Mouse (Mus musculus): ENCODE data around the gene Lrg1. TPM values are rescaled to one million over a fixed set of nuclear protein-coding genes. Genes with fewer than 3 reads are reported as not detected.

Lrg1 gene
- 1.4 and 1.8 TPM in 2 replicates for polyA plus RNA-seq (2015; fragmentation: Nextera tagmentation; extraction: Ambion mirVana)

DNA sequence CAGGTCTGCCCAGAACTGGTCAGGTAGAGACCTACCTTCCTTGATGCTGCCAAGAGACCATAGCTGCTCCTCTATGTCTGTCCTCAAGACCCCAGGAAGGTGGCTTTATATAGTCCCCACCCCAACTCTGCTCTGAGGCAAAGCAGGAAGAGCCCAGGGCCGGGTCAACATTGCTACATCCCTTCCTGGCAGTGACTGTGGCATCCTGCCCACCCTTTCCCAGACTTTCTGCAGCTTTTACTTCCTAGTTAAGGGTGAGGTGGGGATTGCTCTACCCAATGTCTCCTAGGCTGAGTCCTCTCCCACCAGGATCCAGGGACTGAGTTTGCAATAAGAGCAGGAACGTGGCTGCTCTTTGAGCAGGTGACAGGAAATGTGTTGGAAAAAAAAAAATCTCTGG, at the start of gene Lrg1:
Gene Lrg1 (minus strand): TSS at position 176 of the 400 bp plus-strand sequence.
- H3K36me3 ChIP-seq, result no peaks in the 10 kb centered on the region
- peaks cover 75% of the 10 kb centered on the region for H3K27me3 ChIP-seq
- WGBS, result 53% methylated on average over 2 of the region's 2 CpGs
- no peak within 1 kb of the TSS for H3K27ac ChIP-seq (replicated peaks)
- peaks cover 28% of the 10 kb centered on the region for H3K4me1 ChIP-seq
- H3K9me3 ChIP-seq (replicated peaks), result peaks cover 10% of the 10 kb centered on the region
- H3K9ac ChIP-seq, result no peak within 1 kb of the TSS
- ATAC-seq (ENCODE audit: insufficient number of reproducible peaks, low FRiP score, low TSS enrichment, low read depth), result no peak
- H3K4me2 ChIP-seq (replicated peaks), result no peak within 1 kb of the TSS
- H3K4me3 ChIP-seq (replicated peaks), result no peak within 1 kb of the TSS

GRCm38 (mm10) chr17:56171456-56171855, 49.7 kb upstream of the Lrg1 start:
- H3K9me3 ChIP-seq (replicated peaks), result no peaks in the 10 kb centered on the region
- no peak overlapping the region for H3K4me2 ChIP-seq (replicated peaks)
- H3K4me3 ChIP-seq (replicated peaks), result no peak overlapping the region
- peaks cover 15% of the 10 kb centered on the region for H3K36me3 ChIP-seq
- no peak overlapping the region for H3K9ac ChIP-seq
- WGBS, result 77% methylated on average over 9 of the region's 9 CpGs
- no peaks in the 10 kb centered on the region for H3K27me3 ChIP-seq
- ATAC-seq (ENCODE audit: insufficient number of reproducible peaks, low FRiP score, low TSS enrichment, low read depth), result no peak
- H3K4me1 ChIP-seq, result peaks cover 8% of the 10 kb centered on the region; the same call in 1 of the 2 replicates
- no peak overlapping the region for H3K27ac ChIP-seq (replicated peaks)

- no peak for ATAC-seq (ENCODE audit: insufficient number of reproducible peaks, low FRiP score, low TSS enrichment, low read depth)
- no peak overlapping the region for H3K27ac ChIP-seq (replicated peaks)
Observed at GRCm38 (mm10) chr17:56170636-56171035, 48.8 kb upstream of the Lrg1 start.

GRCm38 (mm10) chr17:56169830-56170229, 48.0 kb upstream of the Lrg1 start:
- H3K4me3 ChIP-seq (replicated peaks), result no peak overlapping the region
- no peaks in the 10 kb centered on the region for H3K9me3 ChIP-seq (replicated peaks)
- H3K4me1 ChIP-seq, result peaks cover 8% of the 10 kb centered on the region; the same call in 1 of the 2 replicates
- WGBS, result 50% methylated on average over 6 of the region's 6 CpGs
- H3K27ac ChIP-seq (replicated peaks), result peak overlapping the region; percentile 36; the same call in 1 of the 2 replicates
- ATAC-seq (ENCODE audit: insufficient number of reproducible peaks, low FRiP score, low TSS enrichment, low read depth), result 0 out of 2 replicates have a peak, but pooled peaks have one; percentile 24
- no peak overlapping the region for H3K4me2 ChIP-seq (replicated peaks)
- peaks cover 4% of the 10 kb centered on the region; the same call in 1 of the 2 replicates for H3K36me3 ChIP-seq
- no peaks in the 10 kb centered on the region for H3K27me3 ChIP-seq
- H3K9ac ChIP-seq, result no peak overlapping the region

More at GRCm38 (mm10) chr17:56170636-56171035, 48.8 kb upstream of the Lrg1 start:
- Histone ChIP-seq H3K4me2 (replicated peaks) (no peak overlapping the region), H3K9ac (no peak overlapping the region), H3K9me3 (replicated peaks) (no peaks in the 10 kb centered on the region), H3K27me3 (no peaks in the 10 kb centered on the region), H3K36me3 (peaks cover 11% of the 10 kb centered on the region; the same call in 1 of the 2 replicates), H3K4me3 (replicated peaks) (no peak overlapping the region), H3K4me1 (peaks cover 8% of the 10 kb centered on the region; the same call in 1 of the 2 replicates)
- WGBS, result 36% methylated on average over 10 of the region's 10 CpGs

GRCm38 (mm10) chr17:56165671-56166070, 43.9 kb upstream of the Lrg1 start:
- WGBS, result 67% methylated on average over 11 of the region's 11 CpGs
- H3K27me3 ChIP-seq, result no peaks in the 10 kb centered on the region
- no peak overlapping the region for H3K27ac ChIP-seq (replicated peaks)
- H3K9me3 ChIP-seq (replicated peaks), result no peaks in the 10 kb centered on the region
- peaks cover 29% of the 10 kb centered on the region for H3K4me1 ChIP-seq
- H3K4me2 ChIP-seq (replicated peaks), result no peak overlapping the region
- H3K36me3 ChIP-seq, result no peaks in the 10 kb centered on the region
- H3K4me3 ChIP-seq (replicated peaks), result no peak overlapping the region
- ATAC-seq (ENCODE audit: insufficient number of reproducible peaks, low FRiP score, low TSS enrichment, low read depth), result no peak
- H3K9ac ChIP-seq, result no peak overlapping the region

- no peaks in the 10 kb centered on the region for H3K27me3 ChIP-seq
- H3K9ac ChIP-seq, result no peak overlapping the region
- ATAC-seq (ENCODE audit: insufficient number of reproducible peaks, low FRiP score, low TSS enrichment, low read depth), result no peak
- H3K4me2 ChIP-seq (replicated peaks), result no peak overlapping the region
- H3K4me3 ChIP-seq (replicated peaks), result no peak overlapping the region
- no peaks in the 10 kb centered on the region for H3K36me3 ChIP-seq
- WGBS, result 78% methylated on average over 3 of the region's 3 CpGs
- no peaks in the 10 kb centered on the region for H3K9me3 ChIP-seq (replicated peaks)
- H3K4me1 ChIP-seq, result peaks cover 25% of the 10 kb centered on the region
- no peak overlapping the region for H3K27ac ChIP-seq (replicated peaks)
Observed at GRCm38 (mm10) chr17:56164510-56164909, 42.7 kb upstream of the Lrg1 start.

- no peaks in the 10 kb centered on the region for H3K9me3 ChIP-seq (replicated peaks)
- H3K9ac ChIP-seq, result no peak overlapping the region
- H3K27me3 ChIP-seq, result peaks cover 4% of the 10 kb centered on the region; the same call in 1 of the 2 replicates
- H3K4me3 ChIP-seq (replicated peaks), result peak overlapping the region; percentile 55; the same call in 1 of the 2 replicates
- WGBS, result 67% methylated on average over 6 of the region's 6 CpGs
- peak overlapping the region; percentile 83 for H3K4me2 ChIP-seq (replicated peaks)
- no peak overlapping the region; the same call in 1 of the 2 replicates for H3K27ac ChIP-seq (replicated peaks)
- no peak for ATAC-seq (ENCODE audit: insufficient number of reproducible peaks, low FRiP score, low TSS enrichment, low read depth)
- H3K4me1 ChIP-seq, result peaks cover 25% of the 10 kb centered on the region
- H3K36me3 ChIP-seq, result no peaks in the 10 kb centered on the region
Observed at GRCm38 (mm10) chr17:56163523-56164102, 41.8 kb upstream of the Lrg1 start.

GRCm38 (mm10) chr17:56162231-56162774, 40.5 kb upstream of the Lrg1 start, which contains the start of gene Tnfaip8l1:
Tnfaip8l1 (plus strand) TSS chr17:56162477.
- under 1% methylated on average over 30 of the region's 30 CpGs for WGBS
- H3K4me3 ChIP-seq (replicated peaks), result peak within 1 kb of the TSS; percentile 55
- H3K4me2 ChIP-seq (replicated peaks), result peak within 1 kb of the TSS; percentile 83
- H3K27me3 ChIP-seq, result peaks cover 15% of the 10 kb centered on the region
- no peaks in the 10 kb centered on the region for H3K36me3 ChIP-seq
- peak within 1 kb of the TSS; percentile 17; the same call in 1 of the 2 replicates for H3K27ac ChIP-seq (replicated peaks)
- peak; percentile 96 for ATAC-seq (ENCODE audit: insufficient number of reproducible peaks, low FRiP score, low TSS enrichment, low read depth)
- peak within 1 kb of the TSS; percentile 40 for H3K9ac ChIP-seq
- no peaks in the 10 kb centered on the region for H3K9me3 ChIP-seq (replicated peaks)
- H3K4me1 ChIP-seq, result peaks cover 25% of the 10 kb centered on the region

DNA sequence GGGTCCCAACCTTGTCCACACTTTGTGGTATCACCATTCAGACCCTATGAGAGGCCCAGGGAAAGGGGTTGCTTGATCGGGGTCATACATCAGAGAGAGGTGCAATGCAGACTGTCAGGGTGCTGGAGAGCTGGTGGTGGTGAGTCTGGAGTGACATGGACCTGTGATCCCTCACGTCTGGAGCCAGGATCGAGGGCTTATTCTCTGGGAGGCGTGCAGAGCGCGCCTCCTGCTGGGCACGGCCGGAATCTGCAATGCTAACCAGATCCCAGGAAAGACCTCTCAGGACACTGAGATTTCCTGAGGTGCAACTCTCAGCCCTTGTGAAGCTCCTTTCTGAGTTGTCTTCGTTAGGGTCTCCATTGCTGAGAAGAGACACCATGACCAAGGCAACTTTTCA, 37.9 kb upstream of the Lrg1 start:
- peaks cover 25% of the 10 kb centered on the region for H3K4me1 ChIP-seq

DNA sequence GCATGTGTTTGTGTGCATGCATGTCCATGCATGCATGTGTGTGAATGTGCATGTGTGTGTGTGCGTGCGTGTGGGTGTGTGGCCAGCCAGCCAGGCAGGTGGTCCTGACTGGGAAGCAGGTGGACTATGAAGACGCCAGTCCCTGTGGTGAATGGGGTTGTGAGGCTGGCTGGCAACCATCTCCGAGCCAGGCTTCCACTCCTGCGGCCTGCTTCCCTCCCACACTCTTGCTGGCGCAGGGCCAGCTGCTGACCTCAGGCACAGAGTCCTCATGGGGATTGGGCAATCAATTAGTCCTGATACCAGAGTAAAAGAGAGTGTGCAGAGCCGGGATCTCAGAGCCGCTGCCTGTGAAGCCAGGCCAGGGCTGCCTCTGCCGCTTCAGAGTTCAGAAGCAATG, 31.8 kb upstream of the Lrg1 start:
- WGBS, result 36% methylated on average over 9 of the region's 9 CpGs
- Histone ChIP-seq H3K4me3 (replicated peaks) (no peak overlapping the region), H3K4me1 (peaks cover 6% of the 10 kb centered on the region), H3K36me3 (no peaks in the 10 kb centered on the region), H3K9me3 (replicated peaks) (no peaks in the 10 kb centered on the region), H3K27me3 (peaks cover 67% of the 10 kb centered on the region), H3K9ac (no peak overlapping the region), H3K27ac (replicated peaks) (no peak overlapping the region), H3K4me2 (replicated peaks) (no peak overlapping the region)
- no peak for ATAC-seq (ENCODE audit: insufficient number of reproducible peaks, low FRiP score, low TSS enrichment, low read depth)

More for the DNA sequence above, 37.9 kb upstream of the Lrg1 start:
- no peaks in the 10 kb centered on the region for H3K9me3 ChIP-seq (replicated peaks)
- no peak overlapping the region for H3K4me2 ChIP-seq (replicated peaks)
- no peak overlapping the region for H3K4me3 ChIP-seq (replicated peaks)
- H3K27ac ChIP-seq (replicated peaks), result no peak overlapping the region
- no peak overlapping the region for H3K9ac ChIP-seq
- WGBS, result 2% methylated on average over 9 of the region's 9 CpGs
- no peaks in the 10 kb centered on the region for H3K36me3 ChIP-seq
- ATAC-seq (ENCODE audit: insufficient number of reproducible peaks, low FRiP score, low TSS enrichment, low read depth), result no peak
- peaks cover 37% of the 10 kb centered on the region for H3K27me3 ChIP-seq

- peaks cover 68% of the 10 kb centered on the region for H3K27me3 ChIP-seq
- 40% methylated on average over 2 of the region's 2 CpGs for WGBS
- no peak overlapping the region for H3K9ac ChIP-seq
- H3K4me2 ChIP-seq (replicated peaks), result no peak overlapping the region
- no peak overlapping the region for H3K4me3 ChIP-seq (replicated peaks)
- no peak overlapping the region for H3K27ac ChIP-seq (replicated peaks)
- H3K9me3 ChIP-seq (replicated peaks), result no peaks in the 10 kb centered on the region
- H3K36me3 ChIP-seq, result no peaks in the 10 kb centered on the region
- no peak for ATAC-seq (ENCODE audit: insufficient number of reproducible peaks, low FRiP score, low TSS enrichment, low read depth)
- peaks cover 6% of the 10 kb centered on the region for H3K4me1 ChIP-seq
Observed at GRCm38 (mm10) chr17:56149897-56150296, 28.1 kb upstream of the Lrg1 start.

Data from embryonic facial prominence, embryonic 15.5 days (tissue).